Comparison of ENCODE assay signal across 9 mouse cellular contexts in the genomic region with DNA sequence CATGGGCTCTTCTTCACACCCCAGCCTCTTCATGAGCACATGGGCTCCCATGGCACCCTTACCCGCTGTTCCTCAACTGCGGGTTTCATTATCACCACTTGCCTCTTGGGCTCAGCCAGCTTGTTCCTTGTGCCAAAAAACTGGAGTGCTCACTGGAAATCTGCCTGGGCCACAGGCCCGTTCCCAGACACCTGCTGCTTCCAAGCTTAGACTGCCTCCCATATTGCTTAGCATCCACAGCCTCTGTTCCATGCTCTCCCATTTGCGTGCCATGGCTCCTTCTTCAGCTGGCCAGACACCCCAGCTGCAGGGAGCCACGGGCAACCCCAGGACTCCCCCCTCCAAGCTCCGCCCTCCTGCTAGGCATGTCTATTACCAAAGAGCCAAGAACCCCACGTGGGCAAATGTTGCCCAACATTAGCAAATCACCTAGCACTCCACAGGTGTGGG.
A peak's percentile ranks its signal among the peaks of the same experiment; 100 is the strongest.
DNase-seq lines count a peak whose midpoint lies in the region; ATAC-seq and TF ChIP-seq lines count a peak whose summit lies in the region.
"Had no signal": no experiment of that assay in that cellular context is flagged by ENCODE, and none has a peak within 500 bp of the region (broad histone marks: within the 10 kb centered on the region; RNA-seq: fewer than 3 reads in every experiment).

No protein-coding gene starts in this region.

- H3K4me3 ChIP-seq in midbrain, postnatal 0 days (ENCODE audit: low read depth, low read length), result no peak overlapping the region
- no peak overlapping the region for H3K4me3 ChIP-seq in midbrain, embryonic 16.5 days (ENCODE audit: low read depth, low read length)
- H3K4me3 ChIP-seq in stomach, postnatal 0 days (ENCODE audit: low read depth, low read length), result no peak overlapping the region
- no peak overlapping the region for H3K4me3 ChIP-seq in intestine, embryonic 16.5 days (ENCODE audit: low read length)
- H3K4me3 ChIP-seq: limb, embryonic 13.5 days had no signal

- intact Hi-C loops in heart, postnatal 36 days (cut with DNase I), result no loop called here

- 61% methylated on average over 7 of the region's 7 CpGs for WGBS in midbrain, postnatal 0 days
- WGBS in midbrain, embryonic 16.5 days, result 70% methylated on average over 7 of the region's 7 CpGs
- 59% methylated on average over 7 of the region's 7 CpGs for WGBS in stomach, postnatal 0 days
- WGBS in intestine, embryonic 16.5 days, result 70% methylated on average over 7 of the region's 7 CpGs

- no peak for TF ChIP-seq CTCF in midbrain, postnatal 0 days (IDR thresholded peaks at IDR 0.05)
- TF ChIP-seq CTCF in stomach, postnatal 0 days (IDR thresholded peaks at IDR 0.05; ENCODE audit: low read depth), result no peak

- TF ChIP-seq EP300 in stomach, postnatal 0 days (optimal IDR thresholded peaks at IDR 0.05), result no peak

- H3K36me3 ChIP-seq in midbrain, postnatal 0 days (ENCODE audit: insufficient read depth, low read length), result no peaks in the 10 kb centered on the region; the same call in 1 of the 2 replicates
- no peaks in the 10 kb centered on the region for H3K36me3 ChIP-seq in midbrain, embryonic 16.5 days (ENCODE audit: control insufficient read depth, insufficient read depth, low read length)
- no peaks in the 10 kb centered on the region for H3K36me3 ChIP-seq in stomach, postnatal 0 days (ENCODE audit: control insufficient read depth, insufficient read depth, low read length)
- no peaks in the 10 kb centered on the region for H3K36me3 ChIP-seq in intestine, embryonic 16.5 days (ENCODE audit: control insufficient read depth, insufficient read depth, low read length)
- H3K36me3 ChIP-seq: limb, embryonic 13.5 days had no signal

- H3K9me3 ChIP-seq in midbrain, postnatal 0 days (ENCODE audit: low read length), result no peaks in the 10 kb centered on the region
- no peaks in the 10 kb centered on the region for H3K9me3 ChIP-seq in midbrain, embryonic 16.5 days (replicated peaks; ENCODE audit: control insufficient read depth, low read length, poor library complexity, severe bottlenecking)
- H3K9me3 ChIP-seq in stomach, postnatal 0 days (ENCODE audit: control insufficient read depth, low read length), result no peaks in the 10 kb centered on the region
- H3K9me3 ChIP-seq in intestine, embryonic 16.5 days (ENCODE audit: control insufficient read depth, low read length), result no peaks in the 10 kb centered on the region
- H3K9me3 ChIP-seq: limb, embryonic 13.5 days had no signal

- H3K27me3 ChIP-seq in midbrain, postnatal 0 days (ENCODE audit: insufficient read depth, low read length), result no peaks in the 10 kb centered on the region
- no peaks in the 10 kb centered on the region for H3K27me3 ChIP-seq in midbrain, embryonic 16.5 days (ENCODE audit: control insufficient read depth, insufficient read depth, low read depth, low read length)
- H3K27me3 ChIP-seq in stomach, postnatal 0 days (ENCODE audit: control insufficient read depth, insufficient read depth, low read length), result no peaks in the 10 kb centered on the region
- H3K27me3 ChIP-seq in intestine, embryonic 16.5 days (replicated peaks; ENCODE audit: control insufficient read depth, insufficient read depth, low read length), result no peaks in the 10 kb centered on the region
- H3K27me3 ChIP-seq: limb, embryonic 13.5 days had no signal

- H3K4me1 ChIP-seq in midbrain, postnatal 0 days (ENCODE audit: insufficient read depth, low read length), result peaks cover 15% of the 10 kb centered on the region
- peaks cover 35% of the 10 kb centered on the region for H3K4me1 ChIP-seq in midbrain, embryonic 16.5 days (ENCODE audit: control insufficient read depth, insufficient read depth, low read length)
- H3K4me1 ChIP-seq in stomach, postnatal 0 days (replicated peaks; ENCODE audit: control insufficient read depth, insufficient read depth), result no peaks in the 10 kb centered on the region
- no peaks in the 10 kb centered on the region for H3K4me1 ChIP-seq in intestine, embryonic 16.5 days (ENCODE audit: control insufficient read depth, insufficient read depth, low read length)

- H3K27ac ChIP-seq in midbrain, postnatal 0 days (ENCODE audit: low read depth, low read length), result no peak overlapping the region
- H3K27ac ChIP-seq in midbrain, embryonic 16.5 days (ENCODE audit: low read length), result no peak overlapping the region
- no peak overlapping the region for H3K27ac ChIP-seq in stomach, postnatal 0 days (replicated peaks)
- H3K27ac ChIP-seq in intestine, embryonic 16.5 days (ENCODE audit: low read length), result no peak overlapping the region
- H3K27ac ChIP-seq: limb, embryonic 13.5 days had no signal

- peak; percentile 56 for DNase-seq in midbrain, postnatal 0 days (ENCODE audit: low spot score)
- DNase-seq in cerebellum, postnatal 36 days, result peak; percentile 71 to 81
- DNase-seq in heart, postnatal 36 days, result peak; percentile 59 to 65
- peak; percentile 65 for DNase-seq in lung, postnatal 14 days
- no peak for DNase-seq in stomach, postnatal 0 days (ENCODE audit: low spot score)
- no peak for DNase-seq in urinary bladder, adult 2 months (ENCODE audit: low spot score)

- ATAC-seq in midbrain, postnatal 0 days (ENCODE audit: low FRiP score), result 0 out of 2 replicates have a peak, but pooled peaks have one; percentile 42
- no peak for ATAC-seq in midbrain, embryonic 16.5 days
- no peak for ATAC-seq in stomach, postnatal 0 days (ENCODE audit: low FRiP score, low TSS enrichment)
- no peak for ATAC-seq in intestine, embryonic 16.5 days

- H3K9ac ChIP-seq in midbrain, postnatal 0 days (replicated peaks; ENCODE audit: low read length, poor library complexity, severe bottlenecking), result no peak overlapping the region
- no peak overlapping the region for H3K9ac ChIP-seq in midbrain, embryonic 16.5 days (ENCODE audit: low read depth, low read length)
- no peak overlapping the region for H3K9ac ChIP-seq in stomach, postnatal 0 days (ENCODE audit: low read length)
- no peak overlapping the region for H3K9ac ChIP-seq in intestine, embryonic 16.5 days (ENCODE audit: low read depth, low read length)
- H3K9ac ChIP-seq: limb, embryonic 13.5 days had no signal

- H3K4me2 ChIP-seq in midbrain, postnatal 0 days (ENCODE audit: low read depth, low read length, poor library complexity, severe bottlenecking), result no peak overlapping the region
- H3K4me2 ChIP-seq in midbrain, embryonic 16.5 days (ENCODE audit: low read length), result no peak overlapping the region
- no peak overlapping the region for H3K4me2 ChIP-seq in stomach, postnatal 0 days (replicated peaks; ENCODE audit: low read depth)
- H3K4me2 ChIP-seq in intestine, embryonic 16.5 days (ENCODE audit: low read depth, low read length), result no peak overlapping the region
- H3K4me2 ChIP-seq: limb, embryonic 13.5 days had no signal

Comparison
In these comparisons a context has a peak if more than half of its experiments do, and no peak if none do; other contexts are left out.
1. DNase-seq: peak in midbrain, postnatal 0 days (single experiment), cerebellum, postnatal 36 days (2 of 2), heart, postnatal 36 days (2 of 2) and lung, postnatal 14 days (single experiment); none in stomach, postnatal 0 days (single experiment) and urinary bladder, adult 2 months (single experiment).